Mouse (Mus musculus) activated CD4-positive, CD25-positive, alpha-beta regulatory T cell, adult 4 months (primary cell): Measurements from ENCODE around the gene Atf6b. TPM values are rescaled to one million over a fixed set of nuclear protein-coding genes. Genes with fewer than 3 reads are reported as not detected.

Experiments
- ATAC-seq: one replicate; pipeline ENCODE4 v1.8.0; 2017
- polyA plus RNA-seq, 2 experiments: library from polyadenylated mRNA; unstranded; fragments of 100-300 nt; shearing (Covaris generic); gene quantifications; one replicate each; pipeline ENCODE4 v1.2.1; 2017

Atf6b gene
- polyA plus RNA-seq, 2 experiments from 2014 or later = 15.6 to 26.7 TPM

DNA sequence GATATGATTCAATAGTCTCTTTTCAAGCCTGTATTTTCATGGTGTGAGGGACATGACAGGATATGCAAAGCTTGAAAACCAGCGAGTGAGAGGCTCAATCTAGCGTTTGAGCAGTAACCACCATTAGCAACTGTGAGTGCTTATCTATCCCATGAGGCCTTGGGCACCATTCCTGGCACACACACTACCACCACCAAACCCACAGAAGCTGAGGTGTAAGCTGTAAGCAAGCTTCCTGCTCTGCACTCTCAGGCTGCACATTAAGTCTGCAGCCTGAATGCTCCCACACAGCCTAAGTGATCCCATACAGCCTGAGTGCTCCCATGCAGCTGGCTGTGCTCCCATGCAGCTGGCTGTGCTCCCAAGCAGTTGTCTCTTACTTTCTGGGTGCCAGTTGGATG, 53.7 kb downstream of the Atf6b start:
- ATAC-seq = no peak

Other genes with a start within 250 kb of the Atf6b start
- 1 to 10 TPM in 1 of 2 experiments, not detected in 1; 2.3 TPM for gene BC051142, start 248.3 kb upstream of the Atf6b start, polyA plus RNA-seq
- gene Btnl4, start 169.8 kb upstream of the Atf6b start, polyA plus RNA-seq = not detected
- not detected for gene Btnl6, start 129.8 kb upstream of the Atf6b start, polyA plus RNA-seq
- gene Notch4, start 82.9 kb upstream of the Atf6b start, polyA plus RNA-seq = under 1 TPM; 0.52 to 0.58 TPM
- gene Gpsm3, start 57.3 kb upstream of the Atf6b start, polyA plus RNA-seq = 100 to 1,000 TPM; 213 to 307 TPM
- gene Pbx2, start 55.9 kb upstream of the Atf6b start, polyA plus RNA-seq = 10 to 100 TPM in 1 of 2 experiments, 1 to 10 TPM in 1; 8.5 to 10.2 TPM
- 1 to 10 TPM; 2.5 to 5.4 TPM for gene Ager, start 49.3 kb upstream of the Atf6b start, polyA plus RNA-seq
- gene Rnf5, start 43.5 kb upstream of the Atf6b start, polyA plus RNA-seq = 10 to 100 TPM; 49.0 to 56.9 TPM
- 10 to 100 TPM; 16.9 to 18.4 TPM for gene Agpat1, start 42.9 kb upstream of the Atf6b start, polyA plus RNA-seq
- 1 to 10 TPM; 1.3 to 1.9 TPM for gene Egfl8, start 31.2 kb upstream of the Atf6b start, polyA plus RNA-seq
- gene Ppt2, start 18.6 kb upstream of the Atf6b start, polyA plus RNA-seq = 10 to 100 TPM; 13.3 to 16.8 TPM
- 1 to 10 TPM in 1 of 2 experiments, under 1 TPM in 1; 0.34 to 1.4 TPM for gene Prrt1, start 17.6 kb upstream of the Atf6b start, polyA plus RNA-seq
- gene Fkbpl, start 2.4 kb upstream of the Atf6b start, polyA plus RNA-seq = 1 to 10 TPM; 3.5 to 5.4 TPM
- gene Tnxb, start 23.4 kb downstream of the Atf6b start, polyA plus RNA-seq = not detected
- not detected for gene C4b, start 96.7 kb downstream of the Atf6b start, polyA plus RNA-seq
- not detected for gene Cyp21a1, start 157.4 kb downstream of the Atf6b start, polyA plus RNA-seq
- gene Stk19, start 189.8 kb downstream of the Atf6b start, polyA plus RNA-seq = 10 to 100 TPM; 37.3 to 51.6 TPM
- gene Dxo, start 189.9 kb downstream of the Atf6b start, polyA plus RNA-seq = 10 to 100 TPM; 19.8 to 28.0 TPM
- gene Skiv2l, start 203.1 kb downstream of the Atf6b start, polyA plus RNA-seq = 10 to 100 TPM; 26.0 to 38.5 TPM
- gene Nelfe, start 203.2 kb downstream of the Atf6b start, polyA plus RNA-seq = 10 to 100 TPM; 45.4 to 53.4 TPM
- gene Cfb, start 215.4 kb downstream of the Atf6b start, polyA plus RNA-seq = under 1 TPM; 0.79 to 0.83 TPM
- not detected for gene Zbtb12, start 232.3 kb downstream of the Atf6b start, polyA plus RNA-seq
- gene Gm20547, start 234.9 kb downstream of the Atf6b start, polyA plus RNA-seq = not detected